Mouse (Mus musculus) neutrophil, adult 59 days (primary cell): ENCODE data around the gene Mgp. TPM values are rescaled to one million over a fixed set of nuclear protein-coding genes. Genes with fewer than 3 reads are reported as not detected.

ENCODE experiments used
- total RNA-seq, 2 experiments: library from RNA; stranded (reverse); gene quantifications; 1 replicate in 1 of 2; 2 replicates in 1 of 2; pipeline ENCODE4 v1.2.4; 2023

Gene Mgp
- not detected for total RNA-seq

DNA sequence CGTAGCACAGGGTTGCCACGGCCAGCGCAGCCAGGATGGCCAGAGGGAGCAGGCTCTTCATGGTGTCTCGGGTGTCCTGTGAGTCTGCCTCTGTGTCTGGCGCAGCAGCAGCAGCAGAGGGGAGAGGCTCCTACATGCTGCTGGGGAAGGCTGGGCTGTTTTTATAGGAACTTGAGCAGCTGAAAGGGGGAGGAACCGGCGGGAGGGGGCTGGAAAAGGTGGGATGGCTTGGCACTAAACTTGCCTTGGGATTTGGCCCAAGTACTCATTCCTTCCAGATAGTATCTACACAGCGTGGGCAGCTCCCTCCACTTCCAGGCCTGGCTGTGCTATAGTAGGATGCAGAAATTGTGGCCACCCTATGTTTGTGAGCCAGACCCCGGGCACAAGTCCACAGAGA is at the start of gene Mgp:
TSS of gene Mgp (minus strand) at position 154 of the 400 bp plus-strand sequence.

DNA sequence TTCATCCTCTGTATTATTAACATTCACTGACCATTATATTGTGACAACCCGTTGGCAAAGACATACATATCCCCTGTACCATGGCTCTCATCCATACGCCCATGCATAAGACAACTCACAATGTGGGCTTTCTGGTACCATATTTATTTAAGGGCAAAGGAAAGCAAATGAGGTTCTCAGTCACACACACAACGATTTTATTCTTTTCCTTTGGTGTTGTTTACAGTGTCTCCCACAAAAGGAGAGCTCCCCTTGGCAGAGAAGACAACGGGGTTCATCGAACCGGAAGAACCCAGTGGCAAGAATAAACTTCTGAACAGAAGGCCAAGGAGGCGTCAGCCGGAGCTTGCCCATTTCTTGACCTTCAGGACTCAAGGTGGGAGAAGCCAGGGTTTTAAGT is 47.9 kb upstream of the Mgp start, which contains the start of gene Pde6h:
TSS of gene Pde6h (plus strand) at position 301 of the 400 bp plus-strand sequence.

DNA sequence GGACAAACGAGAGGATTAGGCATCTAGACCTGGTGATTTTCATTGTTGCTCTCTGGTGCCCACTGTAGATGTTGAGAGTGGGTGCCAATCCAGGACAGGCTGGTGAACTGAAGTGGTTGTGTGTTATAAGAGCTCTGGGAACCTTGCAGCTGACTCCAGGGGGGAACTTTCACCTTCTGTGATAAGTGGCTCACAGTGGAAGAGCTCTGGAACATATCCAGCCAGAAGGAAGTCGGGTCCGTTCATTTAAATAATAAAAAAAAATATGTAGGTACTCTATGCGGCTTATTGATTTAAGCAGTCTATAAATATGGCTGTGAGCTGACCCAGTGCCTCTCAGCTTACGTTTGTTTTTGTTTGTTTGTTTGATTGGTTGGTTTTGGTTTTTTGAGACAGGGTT is 46.5 kb upstream of the Mgp start, which contains the start of gene Erp27:
TSS of gene Erp27 (minus strand) at position 101 of the 400 bp plus-strand sequence.

DNA sequence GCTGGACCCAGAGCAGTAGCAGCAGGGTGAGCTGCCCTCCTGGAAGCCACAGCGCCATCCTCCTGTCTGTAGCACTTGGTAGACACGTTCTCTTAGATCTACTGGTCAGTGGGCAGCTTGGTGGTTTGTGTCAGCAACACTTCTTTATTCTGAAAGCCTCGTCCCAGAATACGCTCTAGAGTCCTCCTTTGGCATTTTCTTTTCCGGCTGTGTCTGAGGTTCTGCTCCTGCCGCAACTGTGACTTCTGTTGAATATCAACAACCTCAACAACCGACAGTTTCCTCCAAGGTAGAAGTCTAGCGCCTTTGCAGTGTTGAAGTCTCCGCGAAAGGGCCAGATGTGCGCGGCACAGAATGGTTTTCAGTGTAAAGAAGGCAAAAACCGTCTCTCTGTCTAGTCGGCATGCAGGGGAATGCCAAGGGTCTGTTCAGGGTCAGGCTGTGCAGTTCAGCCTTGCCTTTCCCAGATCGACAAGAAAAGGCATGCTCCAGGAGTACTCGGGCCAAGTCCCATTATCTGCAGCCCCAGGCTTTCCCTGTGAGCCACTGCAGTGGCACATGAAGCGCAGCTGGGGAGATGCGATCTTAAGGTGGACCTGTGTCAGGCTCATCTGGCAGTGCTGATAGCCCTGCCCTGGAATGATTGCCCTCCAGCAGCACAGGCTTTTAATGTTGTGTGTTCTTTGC is 18.3 kb downstream of the Mgp start, which contains the start of gene Art4:
TSS of gene Art4 (minus strand) at position 548 of the 687 bp plus-strand sequence.

DNA sequence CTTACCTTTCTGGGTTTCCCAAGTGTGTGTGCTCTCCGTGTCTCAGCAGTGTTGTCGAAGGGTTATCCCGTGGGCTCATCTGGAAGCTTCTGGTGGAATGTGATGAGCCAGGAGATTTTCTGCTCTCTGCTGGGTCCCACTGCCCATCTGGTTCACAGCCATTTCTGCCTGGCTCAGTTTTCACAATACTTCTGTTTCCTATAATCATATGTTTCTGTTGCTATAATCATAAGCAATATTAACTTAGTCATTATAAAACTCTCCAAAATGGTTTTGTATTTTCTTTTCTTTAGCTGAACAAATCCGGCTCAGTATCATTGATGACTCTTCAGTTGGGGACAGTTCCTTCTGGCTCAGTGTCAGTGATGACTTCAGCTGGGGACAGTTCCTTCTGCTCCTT is 40.3 kb downstream of the Mgp start, which contains the start of gene Smco3:
TSS of gene Smco3 (minus strand) at position 101 of the 400 bp plus-strand sequence.

DNA sequence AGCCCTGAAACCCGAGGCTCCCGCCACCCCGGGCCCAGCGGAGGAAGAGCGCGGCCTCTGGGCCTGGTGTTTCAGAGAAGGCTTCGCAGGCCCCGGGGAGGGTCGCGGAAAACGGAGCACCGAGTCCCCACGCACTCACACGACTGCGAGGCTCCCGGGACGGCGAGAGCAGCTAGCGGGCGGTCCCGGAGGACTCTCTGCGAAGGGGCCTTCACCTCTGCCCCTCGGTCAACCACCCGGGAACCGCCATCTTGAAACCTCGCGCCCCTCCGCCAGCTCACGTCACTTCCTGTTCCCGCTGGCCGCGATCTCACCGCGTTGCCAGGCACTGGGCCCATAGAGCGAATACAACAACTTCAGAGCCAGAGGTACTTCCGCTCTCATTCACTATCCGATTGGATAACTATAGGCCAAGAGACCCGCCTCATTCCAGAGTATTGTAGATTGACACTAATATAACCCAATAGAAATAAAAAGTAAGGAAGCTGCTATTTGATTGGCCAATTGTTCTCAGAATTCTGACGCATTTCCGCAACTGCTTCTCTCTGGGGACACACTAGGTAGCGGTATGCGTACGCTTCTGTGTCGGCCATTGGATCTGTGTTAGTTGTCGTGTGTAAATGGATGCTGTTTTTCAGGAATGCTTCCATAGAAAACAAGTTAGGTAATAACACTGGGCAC is 47.6 kb downstream of the Mgp start, which contains the start of gene Wbp11:
TSS of gene Wbp11 (minus strand) at position 353 of the 681 bp plus-strand sequence.

DNA sequence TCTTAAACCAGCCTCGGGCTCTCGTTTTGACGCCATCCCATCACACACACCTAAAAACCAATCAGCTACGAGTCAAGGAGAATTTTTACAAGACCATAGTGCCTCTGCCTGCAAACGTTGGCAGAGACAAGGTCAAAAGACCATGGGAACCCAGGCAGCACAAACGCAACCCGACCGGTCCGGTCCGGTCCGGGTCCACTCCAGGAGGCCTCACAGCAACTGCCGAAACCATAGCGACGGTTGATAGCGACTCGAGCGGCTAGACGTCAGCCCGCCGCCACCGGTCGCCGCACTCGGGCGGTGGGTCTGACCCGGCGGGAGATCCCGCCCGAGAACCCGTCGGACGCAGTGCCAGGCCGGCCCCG is 48.1 kb downstream of the Mgp start, which contains the start of gene BC049715:
TSS of gene BC049715 (plus strand) at position 111 of the 365 bp plus-strand sequence.

Other genes starting within 250 kb of the Mgp start
- gene Plbd1, start 213.9 kb downstream of the Mgp start, total RNA-seq = 100 to 1,000 TPM; 638 to 655 TPM
- under 1 TPM; 0.31 to 0.53 TPM for gene Gucy2c, start 94.1 kb downstream of the Mgp start, total RNA-seq
- gene Hist4h4, start 71.4 kb downstream of the Mgp start, total RNA-seq = 10 to 100 TPM; 68.4 to 70.9 TPM
- 10 to 100 TPM; 86.8 to 98.0 TPM for gene H2afj, start 67.6 kb downstream of the Mgp start, total RNA-seq
- 1 to 10 TPM; 2.5 to 2.8 TPM for gene BC049715, start 48.2 kb downstream of the Mgp start, total RNA-seq
- 100 to 1,000 TPM in 1 of 2 experiments, 10 to 100 TPM in 1; 94.5 to 101 TPM for gene Wbp11, start 47.6 kb downstream of the Mgp start, total RNA-seq
- not detected for gene Smco3, start 40.4 kb downstream of the Mgp start, total RNA-seq
- gene Art4, start 18.1 kb downstream of the Mgp start, total RNA-seq = 1 to 10 TPM in 1 of 2 experiments, under 1 TPM in 1; 0.24 to 1.1 TPM
- gene Erp27, start 46.4 kb upstream of the Mgp start, total RNA-seq = 1 to 10 TPM; 4.8 to 5.0 TPM
- under 1 TPM in 1 of 2 experiments, not detected in 1; 0.07 TPM for gene Pde6h, start 48.0 kb upstream of the Mgp start, total RNA-seq
- gene Arhgdib, start 66.1 kb upstream of the Mgp start, total RNA-seq = 1,000 to 10,000 TPM; 2,191 to 2,276 TPM